Mouse (Mus musculus) adrenal gland, postnatal 25 days (tissue): ENCODE results near the gene Adarb2. TPM values are rescaled to one million over a fixed set of nuclear protein-coding genes. Genes with fewer than 3 reads are reported as not detected.
A peak's percentile ranks its signal among the peaks of the same experiment; 100 is the strongest.

Experiments
- DNase-seq: peaks from one replicate; pipeline ENCODE4 v3.0.0; 2021; ENCODE audit warnings: mixed read lengths
- total RNA-seq: library from RNA; stranded (reverse); gene quantifications from 2 replicates; pipeline ENCODE4 v1.2.3, GENCODE M21; 2021

The Adarb2 gene
- total RNA-seq, 1 experiment from 2014 or later, result 0.33 TPM

DNA sequence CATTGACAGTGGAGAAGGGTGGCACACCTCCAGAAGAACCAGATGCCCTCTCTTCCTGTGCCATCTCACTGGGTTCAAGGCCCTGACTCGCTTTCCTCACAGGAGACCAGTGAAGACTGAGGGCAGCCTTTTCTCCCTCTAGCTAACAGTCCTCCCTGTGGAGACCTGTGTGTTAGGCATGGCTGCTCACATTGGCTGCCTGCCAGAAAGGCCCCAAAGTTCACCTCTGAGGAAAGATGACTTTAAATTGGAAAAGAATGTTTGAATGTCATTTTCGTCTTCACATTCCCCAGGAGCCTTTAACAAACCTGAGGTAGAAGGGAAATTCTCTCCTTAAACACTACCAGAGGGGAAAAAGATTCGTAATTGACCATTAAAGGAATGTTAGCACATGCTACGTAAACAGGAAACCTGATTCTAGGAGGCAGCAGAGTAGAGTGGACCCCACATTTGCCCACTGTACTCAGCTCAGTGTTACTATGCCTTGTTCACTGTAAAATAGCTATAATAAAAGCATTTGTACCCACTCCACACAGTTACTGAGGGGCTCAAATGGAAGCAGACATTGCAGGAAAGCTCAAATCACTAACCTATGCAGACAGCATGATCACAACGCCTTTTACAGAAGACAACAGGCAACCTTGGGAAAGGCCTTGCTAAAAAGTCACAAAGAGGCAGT, 285.2 kb downstream of the Adarb2 start:
- DNase-seq, result peak; percentile 4

DNA sequence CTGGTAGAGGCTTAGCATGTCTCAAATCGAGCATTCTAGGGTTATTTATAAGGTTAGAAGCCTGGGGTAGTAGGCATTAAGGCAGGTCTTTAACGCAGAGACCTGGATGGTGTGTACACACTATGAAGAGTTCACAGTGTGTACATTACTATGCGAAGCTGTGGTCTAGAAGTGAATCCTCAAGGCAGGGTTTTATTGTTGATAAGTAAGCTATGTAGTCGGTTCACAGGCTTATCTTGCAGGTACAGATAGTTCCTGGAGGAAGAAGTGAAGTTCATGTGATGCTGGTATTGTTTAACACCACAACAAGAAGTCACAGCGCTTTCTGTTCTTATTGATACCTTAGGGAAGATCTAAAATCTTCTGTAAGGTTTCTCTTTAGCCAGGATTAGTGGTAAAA, 290.7 kb downstream of the Adarb2 start:
- no peak for DNase-seq

DNA sequence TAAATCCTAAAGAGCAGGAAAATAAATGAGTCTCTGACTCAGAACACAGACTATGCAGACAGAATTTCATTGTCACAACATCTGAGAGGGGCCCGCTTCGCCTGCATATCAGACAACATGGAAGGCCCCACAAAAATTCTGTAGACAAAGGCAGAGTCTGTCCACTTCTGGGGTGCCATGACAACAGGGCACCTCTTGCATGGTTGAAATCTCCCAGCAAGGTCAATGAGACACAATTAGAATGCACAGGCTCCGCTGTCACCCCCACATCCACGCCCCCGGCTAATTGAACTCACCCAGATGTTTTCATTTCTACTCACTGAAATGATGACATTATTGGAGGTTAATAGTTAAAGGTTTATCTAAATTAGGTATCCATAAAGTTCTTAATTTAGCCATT, 296.9 kb downstream of the Adarb2 start:
- DNase-seq, result no peak

DNA sequence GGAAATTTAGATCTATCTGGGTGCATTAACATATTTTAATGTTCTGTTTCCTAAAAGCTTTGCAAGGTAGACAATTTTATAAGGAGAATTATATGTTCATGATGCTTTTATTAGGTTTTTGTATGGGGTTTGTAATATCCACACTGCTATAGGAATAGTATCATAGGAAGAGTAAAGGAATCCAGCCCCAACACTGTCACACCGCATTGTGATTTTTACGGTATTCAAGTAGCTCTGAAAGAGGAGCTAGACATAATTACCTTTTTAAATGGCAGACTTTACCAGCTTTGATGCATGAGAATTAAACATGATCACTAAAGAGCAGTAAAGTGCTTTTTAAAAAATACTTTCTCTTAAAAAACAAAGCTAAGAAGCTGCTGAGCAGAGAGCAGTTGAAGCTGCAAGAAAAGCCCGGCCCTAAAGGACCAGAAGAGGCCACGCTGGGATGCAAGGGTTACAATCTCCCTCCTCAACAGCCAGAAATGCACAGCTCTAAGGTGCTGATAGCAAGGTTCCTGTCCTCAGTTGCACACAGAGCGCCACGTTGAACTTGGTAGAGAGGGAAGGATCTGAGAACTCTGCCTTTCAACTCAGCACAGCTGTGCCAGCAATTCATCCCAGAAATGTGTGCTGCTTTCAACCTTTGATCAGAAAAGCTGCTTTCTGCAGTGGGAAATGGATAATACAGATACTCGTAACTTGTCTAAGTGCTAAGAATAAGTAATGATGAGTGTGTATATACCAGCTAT, 308.6 kb downstream of the Adarb2 start:
- no peak for DNase-seq

DNA sequence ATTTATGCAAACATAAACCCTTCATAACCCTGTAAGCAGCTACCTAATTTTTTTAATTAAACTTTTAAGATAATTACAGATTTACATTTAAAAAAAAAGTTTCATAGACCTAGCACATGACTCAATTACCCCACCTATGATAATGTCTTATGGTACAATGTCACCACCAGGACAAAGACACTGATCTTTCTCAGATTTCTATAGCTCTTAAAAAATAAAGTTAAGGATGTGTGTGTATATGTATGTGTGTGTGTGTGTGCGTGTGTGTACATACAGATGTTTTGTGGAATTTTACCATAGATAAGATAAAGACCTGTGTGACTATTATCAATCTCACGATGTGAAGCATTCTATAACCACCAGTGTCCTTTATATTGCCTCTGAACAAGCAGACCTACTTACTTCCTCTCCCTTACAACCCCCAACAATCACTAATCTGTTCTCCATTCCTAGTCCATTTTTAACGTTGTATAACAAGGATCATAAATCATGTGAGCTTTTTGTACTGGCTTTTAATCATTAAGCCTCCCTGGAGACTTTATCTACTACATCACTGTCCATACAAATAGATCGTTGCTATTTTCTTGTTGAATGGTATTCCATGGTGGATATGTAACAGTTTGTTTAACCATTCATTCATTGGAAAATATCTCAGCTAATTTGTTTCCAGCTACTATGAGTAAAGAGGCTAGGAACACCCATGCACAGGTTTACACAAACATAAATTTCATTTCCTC, 313.5 kb downstream of the Adarb2 start:
- DNase-seq, result no peak

DNA sequence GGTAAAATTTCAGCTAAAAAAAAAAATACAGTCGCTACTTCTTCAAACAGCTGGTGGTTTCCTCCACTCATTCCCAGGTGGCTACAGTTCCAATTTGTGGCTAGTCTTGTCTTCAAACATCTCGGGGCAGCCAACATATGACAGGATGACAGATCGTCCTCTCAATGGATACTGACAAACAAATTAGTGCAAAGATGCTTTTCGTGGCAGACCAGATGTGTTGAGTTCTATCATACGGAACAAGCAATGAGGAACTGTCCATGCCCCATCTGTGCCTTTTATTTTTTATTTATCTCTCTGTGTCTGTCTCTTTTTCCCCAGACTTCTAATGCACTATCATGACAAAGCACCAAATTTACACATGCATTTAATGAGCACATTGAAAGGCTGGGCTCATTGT, 316.5 kb downstream of the Adarb2 start:
- DNase-seq, result no peak

DNA sequence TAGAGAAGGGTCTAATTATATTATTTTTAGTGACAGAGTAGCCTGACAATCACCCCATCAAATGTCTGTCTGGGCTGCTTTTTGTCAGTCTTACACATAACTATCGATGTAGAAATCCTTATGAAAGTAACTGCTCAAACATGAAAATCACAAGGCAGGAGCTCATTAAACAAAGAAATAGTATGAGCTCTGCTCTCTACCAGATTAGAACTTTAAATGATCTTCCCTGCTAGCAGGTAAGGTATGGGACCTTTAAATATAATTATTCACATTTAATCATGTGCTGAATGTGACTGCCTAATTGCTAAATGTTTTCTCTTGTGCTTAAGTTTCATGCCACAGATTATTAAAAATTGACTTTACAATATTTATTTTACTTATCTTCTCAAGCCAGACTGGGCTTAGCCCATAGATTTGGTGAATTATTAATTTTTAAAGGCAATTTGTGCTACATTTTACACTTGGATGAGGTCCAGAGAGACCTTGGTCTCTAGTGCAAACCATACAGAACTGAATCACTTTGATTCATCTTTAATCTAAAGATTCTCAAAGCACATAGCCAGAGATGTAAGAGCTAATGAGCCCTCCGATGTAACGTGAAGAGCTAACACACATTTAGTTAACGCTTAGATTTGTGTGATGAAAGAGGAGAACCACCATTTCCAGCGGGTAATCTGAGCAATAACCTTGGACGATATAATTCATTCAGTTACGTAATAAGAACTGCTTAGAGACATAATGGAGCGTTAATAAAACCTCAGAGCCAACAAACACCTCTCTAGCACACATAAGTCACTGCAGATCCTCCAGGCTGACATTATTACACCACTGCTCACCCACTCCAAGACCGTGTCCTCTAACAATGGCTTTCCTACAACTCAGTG, 323.3 kb downstream of the Adarb2 start:
- no peak for DNase-seq

DNA sequence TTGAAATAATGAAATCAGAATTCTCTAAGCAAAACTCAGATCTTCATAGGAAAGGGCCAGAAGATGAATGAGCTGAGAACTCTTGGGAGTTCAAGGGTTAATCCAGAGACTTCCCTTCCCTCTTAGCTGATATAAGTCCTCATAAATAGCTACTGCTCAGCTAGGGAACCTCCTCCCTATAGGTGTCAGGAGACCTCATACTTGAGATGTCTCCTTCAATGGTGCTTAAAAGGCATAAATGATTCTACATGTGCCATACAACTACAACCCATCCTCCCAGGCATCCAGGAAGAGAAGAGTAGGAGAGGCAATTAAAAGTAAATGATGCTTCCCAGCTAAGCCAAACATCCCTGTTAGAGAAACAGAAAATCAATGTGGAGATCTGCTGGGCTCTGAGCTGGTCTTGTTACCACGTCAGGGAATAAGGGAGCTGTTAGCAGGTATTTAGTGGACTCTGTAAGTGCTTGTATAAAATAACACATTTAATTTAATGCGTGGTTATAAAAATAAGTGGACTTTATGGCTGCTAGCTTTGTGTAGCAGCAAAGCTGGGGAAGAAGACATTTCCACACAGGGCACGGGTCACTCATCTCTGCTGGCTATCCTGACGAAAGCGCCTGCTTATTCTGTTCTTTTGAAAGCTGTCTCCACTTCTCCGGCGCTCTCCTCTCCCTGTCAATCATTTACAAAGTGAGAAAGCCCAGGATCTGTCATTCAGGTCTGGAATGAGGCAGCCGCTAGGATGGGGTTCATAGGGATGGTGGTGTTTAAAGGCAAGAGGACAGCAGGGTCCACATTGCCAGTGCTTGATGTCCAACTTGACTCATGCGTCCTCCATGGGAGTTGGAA, 331.8 kb downstream of the Adarb2 start:
- DNase-seq, result no peak

DNA sequence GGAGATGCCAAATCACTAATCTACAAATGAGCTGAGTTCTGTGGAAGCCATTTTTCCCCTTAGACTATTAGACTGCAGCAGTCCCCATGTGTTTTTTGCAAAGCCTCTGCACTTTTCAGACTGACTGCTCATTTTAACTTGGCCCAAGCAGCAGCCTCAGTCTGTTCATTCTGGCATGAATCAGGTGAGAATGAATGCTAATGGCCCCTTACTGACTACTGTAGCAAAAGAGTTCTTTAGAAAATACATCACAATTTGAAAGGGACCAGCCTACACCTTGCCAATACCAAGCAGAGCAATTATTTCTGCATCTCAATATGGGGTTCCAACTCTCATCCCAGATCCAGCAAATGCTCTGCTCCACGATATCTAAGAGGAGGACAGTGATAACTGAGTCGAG, 335.8 kb downstream of the Adarb2 start:
- no peak for DNase-seq

DNA sequence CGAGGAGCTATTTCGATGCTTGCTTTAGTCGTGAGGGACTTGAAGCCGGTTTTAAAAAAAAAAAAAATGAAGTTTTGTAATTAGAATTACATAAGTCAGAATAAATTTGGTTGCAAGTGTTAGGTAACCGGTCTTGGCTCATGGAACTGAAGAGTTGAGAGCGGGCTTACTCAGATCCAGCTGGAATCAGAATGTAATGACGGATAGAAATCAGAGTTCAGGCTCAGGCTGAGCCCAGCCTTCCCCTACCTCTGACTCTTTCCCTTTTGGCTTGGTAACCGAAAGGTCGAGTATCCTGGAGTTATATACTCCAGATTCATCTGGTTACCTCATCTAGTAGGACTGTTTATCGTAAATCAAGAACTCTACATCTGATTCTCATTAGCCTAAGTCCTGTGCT, 336.2 kb downstream of the Adarb2 start:
- DNase-seq, result no peak

DNA sequence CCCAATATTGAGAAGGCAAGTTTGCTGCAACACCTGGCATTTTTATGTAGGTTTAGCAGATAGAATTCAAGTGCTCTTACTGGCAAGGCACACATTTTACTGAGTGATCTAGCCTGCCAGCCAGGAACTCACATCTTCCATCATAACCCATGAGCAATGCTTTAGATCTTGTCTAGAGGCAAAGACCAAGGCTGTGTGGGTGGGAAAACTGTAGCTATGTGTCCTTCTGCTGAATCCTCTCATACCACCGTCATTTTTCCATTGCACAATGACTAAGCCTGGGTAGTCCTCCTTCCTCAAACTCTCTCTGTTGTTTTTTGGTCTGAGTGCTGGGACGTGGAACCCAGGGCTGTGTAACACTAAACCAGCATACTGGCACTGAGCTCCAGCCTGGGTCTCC, 340.0 kb downstream of the Adarb2 start:
- DNase-seq, result no peak

DNA sequence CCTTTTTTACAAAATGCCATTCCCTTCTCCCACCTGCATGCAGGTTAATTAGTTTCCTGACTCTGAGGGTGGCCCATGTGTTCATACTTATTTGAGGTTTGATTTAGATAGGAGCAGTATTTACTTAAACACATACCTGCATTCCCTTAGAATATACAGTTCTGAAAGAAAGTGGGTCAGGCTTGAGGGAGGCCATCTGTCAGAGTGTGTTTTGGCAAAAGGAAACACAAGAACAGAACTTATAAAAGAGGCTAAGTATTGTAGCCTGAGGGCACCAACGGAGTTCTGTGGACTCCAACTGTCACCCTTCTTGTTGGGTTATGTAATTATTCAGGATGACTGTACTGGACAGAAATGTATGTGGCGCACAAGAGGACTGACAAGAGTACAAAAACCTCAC, 349.6 kb downstream of the Adarb2 start:
- no peak for DNase-seq

DNA sequence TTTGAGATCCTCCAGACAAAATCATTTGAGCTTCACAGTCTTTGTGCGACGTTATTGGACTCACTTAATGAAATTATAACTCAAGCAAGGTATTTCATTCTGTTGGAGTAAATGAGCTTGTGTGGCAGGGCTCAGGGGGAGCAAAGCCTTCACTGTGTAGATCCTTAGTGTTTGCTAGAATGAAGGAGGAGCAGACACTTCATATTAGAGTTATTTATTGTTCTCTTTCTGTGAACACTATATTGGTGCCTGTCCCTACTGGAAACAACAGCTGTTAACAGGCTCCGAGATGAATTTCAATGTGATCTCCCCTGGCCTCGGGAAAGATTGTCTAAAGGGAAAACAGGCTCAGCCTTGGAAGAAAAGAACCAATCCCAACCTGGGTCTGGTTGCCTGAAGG, 355.1 kb downstream of the Adarb2 start:
- no peak for DNase-seq

DNA sequence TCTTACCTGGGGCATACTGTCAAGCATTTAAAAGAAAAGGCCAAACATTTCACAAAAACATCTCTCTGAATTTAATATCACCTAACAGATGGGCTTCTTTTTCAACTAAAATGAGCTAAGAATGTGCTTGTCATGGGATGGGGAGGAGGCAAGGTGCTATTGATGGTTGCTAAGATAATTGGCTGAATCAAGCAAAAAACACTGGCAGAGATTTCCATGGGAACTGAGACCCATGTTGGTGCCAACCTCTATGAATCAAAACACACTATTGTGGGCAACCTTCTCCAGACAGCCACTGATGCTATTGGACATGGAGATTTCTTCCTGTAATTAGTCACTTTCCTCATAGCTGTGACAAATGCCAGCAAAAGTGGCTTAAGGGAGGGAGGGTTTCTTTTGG, 357.8 kb downstream of the Adarb2 start:
- no peak for DNase-seq

DNA sequence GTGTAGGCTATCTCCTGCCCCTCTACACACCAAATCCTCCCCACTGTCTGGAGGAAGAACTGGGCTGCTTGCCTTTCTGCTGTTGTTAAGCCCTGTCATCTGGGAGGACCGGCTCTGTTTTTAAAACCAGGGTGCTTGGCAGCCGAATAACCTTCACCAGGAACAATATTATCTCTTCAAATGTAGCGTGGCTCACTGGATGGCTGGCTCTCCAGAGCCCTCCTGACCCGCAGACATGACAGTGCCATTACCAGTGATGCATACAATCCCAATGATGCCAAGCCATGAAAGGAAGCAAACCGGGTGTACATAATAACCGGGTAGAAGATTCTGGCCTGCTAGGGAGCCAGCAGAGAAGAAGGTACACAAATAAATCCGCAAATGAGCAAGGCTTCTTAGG, 360.5 kb downstream of the Adarb2 start:
- DNase-seq, result no peak

DNA sequence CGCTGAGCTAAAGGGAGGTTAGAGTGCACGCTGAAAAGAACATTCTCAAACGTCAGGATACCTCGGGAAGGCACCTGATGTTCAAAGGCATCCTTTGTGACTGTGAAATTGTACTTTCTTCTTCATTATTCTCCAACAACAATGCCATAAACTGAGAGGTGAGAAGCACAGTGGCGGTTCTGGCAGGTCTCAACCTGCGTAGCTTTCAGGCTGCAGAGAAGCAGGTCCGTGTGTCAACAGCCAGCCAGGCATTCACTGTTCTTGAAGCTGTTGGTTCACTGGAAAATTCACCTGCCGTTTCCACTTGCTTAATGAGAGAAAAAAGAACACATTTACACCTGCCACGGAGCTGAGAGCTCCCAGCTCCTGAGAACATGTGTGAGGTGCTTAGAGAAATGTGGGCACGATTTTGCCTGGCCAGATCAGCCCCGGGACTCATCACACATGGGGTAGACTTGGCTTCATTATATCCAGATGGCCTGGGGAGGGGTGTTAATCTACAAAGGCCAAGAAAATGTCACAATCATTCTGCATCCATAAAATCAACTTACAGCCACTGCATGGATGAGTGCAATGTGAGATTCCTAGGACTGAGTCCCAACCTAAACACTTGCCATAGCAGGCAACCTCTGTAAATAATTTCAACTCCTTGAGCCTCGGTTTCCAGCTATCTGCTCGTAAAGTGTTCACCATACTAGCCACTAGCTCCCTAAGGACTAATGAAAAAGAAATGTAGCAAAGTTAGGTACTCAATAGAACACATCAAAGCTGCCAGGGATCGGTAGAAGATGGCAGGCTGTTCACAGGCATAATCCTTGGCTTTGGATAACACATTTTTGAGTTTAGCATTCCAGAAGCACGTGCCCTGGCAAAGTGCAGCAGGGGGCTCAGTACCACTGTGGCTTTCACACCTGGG, 364.7 kb downstream of the Adarb2 start:
- DNase-seq, result no peak

DNA sequence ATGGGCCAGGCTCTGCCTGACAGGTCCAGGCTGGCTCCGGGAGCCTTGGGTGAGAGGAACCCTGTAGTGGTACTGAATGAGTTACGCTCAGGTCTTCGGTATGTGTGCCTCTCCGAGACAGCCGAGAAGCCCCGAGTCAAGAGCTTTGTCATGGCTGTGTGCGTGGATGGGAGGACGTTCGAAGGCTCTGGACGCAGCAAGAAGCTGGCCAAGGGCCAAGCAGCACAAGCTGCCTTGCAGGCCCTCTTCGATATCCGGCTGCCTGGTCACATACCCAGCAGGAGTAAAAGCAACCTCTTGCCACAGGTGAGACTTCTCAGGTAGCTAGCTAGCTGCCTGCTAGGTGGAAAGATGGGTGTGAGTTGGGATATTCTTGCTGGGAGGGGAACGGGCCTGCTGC, 367.6 kb downstream of the Adarb2 start:
- no peak for DNase-seq

DNA sequence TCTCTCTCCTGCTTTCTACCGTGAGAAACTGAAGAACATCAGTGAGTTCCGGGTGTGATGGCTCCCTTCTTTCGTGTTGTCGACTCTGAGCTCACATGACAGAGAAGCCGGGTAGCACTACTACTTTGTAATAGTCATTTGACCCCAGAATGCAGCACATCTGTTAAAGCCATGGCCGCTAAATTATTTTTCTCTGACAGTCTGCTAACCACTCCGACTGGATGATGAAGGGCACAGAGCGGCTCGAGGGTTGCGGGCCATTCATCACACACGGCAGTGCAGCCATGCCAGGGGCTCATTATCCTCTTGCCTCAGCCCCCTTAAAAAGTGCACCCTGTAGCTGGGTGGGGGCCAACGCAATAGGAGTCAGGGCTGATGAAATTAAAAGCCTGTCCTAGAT, 371.2 kb downstream of the Adarb2 start:
- DNase-seq, result no peak

DNA sequence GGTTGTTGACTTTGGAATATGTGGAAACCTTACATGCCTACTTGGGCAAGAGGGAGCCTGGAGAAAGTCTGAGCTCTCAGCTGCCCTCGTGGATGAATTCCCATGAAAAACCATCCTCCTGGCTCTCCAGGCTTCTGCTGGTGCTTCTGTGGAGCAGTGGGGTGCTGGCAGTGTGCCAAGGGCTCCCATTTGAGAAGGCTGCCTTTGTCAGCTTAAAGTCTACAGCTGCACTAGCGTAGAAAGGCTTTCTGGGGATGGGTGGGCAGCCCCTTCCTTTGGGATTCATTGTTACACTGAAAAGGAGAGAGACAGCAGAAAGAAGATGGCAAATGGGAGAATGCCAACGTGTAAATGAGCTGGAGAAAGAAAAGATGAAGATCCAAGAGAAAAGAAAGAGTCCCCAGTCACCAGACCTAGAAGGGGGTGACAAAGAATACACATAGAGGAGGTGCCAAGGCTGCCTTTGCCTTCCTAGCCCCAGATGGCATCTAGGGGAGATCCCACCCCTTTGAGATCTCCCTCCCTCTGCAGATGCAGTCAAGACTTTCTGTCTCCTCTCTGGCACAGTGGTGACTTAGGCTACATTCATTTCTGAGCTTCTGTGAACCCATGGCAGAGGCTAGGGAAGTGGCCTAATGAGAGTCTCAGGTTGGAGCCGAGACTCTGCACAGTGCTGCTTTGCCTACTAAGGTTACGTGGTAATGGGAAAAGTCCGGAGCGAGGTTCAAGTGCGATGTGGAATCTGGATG, 381.8 kb downstream of the Adarb2 start:
- DNase-seq, result no peak

DNA sequence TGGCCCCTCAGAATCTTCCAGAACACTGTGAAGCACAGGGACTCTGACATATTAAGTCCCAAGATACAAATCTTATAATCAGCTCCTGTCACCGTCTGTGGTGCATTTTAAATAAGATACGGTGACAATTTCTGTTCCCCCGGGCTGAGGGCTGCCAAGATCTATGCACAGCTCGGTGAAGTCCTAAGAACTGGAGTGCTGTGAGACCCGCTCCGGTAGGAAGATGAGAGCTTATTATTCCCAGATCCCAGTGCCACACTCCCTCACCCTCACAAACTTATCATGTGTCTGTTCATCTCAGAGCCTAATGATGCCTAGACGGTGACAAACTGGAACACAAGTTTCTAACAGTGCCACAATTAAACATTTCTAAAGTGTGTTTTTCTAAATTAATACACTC, 384.8 kb downstream of the Adarb2 start:
- no peak for DNase-seq
